Mouse (Mus musculus) lung, postnatal 4 days (tissue): Measurements from ENCODE around the gene Grk3.
A peak's percentile ranks its signal among the peaks of the same experiment; 100 is the strongest.

ENCODE experiments used
- DNase-seq, 2 experiments: peaks; one replicate each; pipeline ENCODE4 v3.0.0; 2021

The Grk3 gene

GRCm38 (mm10) chr5:113008496-113008895, 7.1 kb downstream of the Grk3 start:
- DNase-seq, result no peak

DNA sequence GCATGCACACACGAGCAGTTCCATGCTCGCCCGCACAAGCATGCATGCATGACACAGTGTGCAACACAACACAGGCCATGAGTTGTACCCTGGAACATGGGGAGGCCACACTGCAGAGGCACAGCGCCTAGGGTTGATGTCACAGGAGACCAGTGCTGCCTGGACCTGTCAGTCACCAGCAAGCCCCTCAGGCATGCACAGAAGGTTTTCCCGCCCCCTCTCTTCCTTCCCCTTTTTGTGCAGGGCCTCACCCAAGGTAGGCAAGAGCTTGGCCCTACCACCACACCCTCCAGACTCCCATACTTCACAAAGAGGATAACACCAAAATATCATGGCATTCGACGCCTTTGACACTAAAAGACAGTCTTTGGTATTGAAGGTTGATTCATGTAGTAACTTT, 8.6 kb downstream of the Grk3 start:
- no peak for DNase-seq

DNA sequence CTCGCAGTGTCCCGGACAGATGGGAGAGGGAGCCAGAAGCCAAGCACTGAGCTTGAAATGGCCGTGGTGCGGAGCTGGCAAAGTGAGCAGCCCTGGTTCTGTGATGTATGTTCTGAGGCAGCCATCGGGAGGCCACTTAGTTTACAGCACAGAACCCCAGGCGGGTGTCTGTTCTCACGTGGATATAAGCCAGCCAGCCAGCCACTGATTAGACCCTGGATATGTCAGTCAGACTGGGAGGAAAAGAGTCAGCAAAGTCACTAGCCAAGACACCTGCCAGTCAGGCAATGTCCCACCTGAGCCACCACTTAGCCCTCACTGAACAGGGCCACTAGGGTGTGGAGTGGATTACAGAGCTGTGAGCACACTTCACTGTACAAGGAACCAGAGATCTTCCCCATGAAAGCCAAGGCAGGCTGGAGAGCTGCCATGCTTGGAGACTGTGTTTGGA, 9.6 kb downstream of the Grk3 start:
- peak; percentile 36 to 72 for DNase-seq

- no peak for DNase-seq
These were observed 12.7 kb downstream of the Grk3 start for GRCm38 (mm10) chr5:113002821-113003380.

GRCm38 (mm10) chr5:112999227-112999626, 16.4 kb downstream of the Grk3 start:
- no peak for DNase-seq

DNA sequence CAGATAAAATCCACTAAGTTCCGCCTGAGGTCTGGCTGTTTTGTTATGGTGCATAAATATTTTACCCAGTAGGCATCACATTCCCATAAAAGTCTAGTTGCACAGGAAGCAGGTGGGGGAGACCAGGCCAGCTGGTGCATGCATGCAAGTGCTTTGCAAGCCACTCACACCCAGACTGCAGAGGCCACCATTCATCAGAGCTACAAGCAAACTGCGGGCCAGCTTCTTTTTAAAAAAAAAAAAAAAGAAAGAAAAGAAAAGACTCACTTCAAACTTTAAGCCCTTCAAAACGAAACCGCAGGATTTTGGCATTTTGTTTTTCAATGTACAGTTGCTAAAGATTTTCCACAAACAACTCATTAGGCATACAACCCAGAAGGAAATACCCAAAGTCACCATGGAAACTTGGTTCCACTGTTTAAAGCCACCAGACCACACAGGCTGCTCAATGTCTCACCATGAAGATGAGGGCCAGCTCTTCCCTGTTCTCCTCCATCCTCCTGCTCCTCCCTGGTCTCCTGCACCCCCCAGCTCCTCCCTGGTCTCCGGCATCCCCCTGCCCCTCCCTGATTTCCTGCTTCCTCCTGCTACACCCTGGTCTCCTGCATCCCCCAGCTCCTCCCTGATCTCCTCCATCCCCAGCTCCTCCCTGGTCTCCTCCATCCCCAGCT, 17.9 kb downstream of the Grk3 start:
- DNase-seq, result no peak

DNA sequence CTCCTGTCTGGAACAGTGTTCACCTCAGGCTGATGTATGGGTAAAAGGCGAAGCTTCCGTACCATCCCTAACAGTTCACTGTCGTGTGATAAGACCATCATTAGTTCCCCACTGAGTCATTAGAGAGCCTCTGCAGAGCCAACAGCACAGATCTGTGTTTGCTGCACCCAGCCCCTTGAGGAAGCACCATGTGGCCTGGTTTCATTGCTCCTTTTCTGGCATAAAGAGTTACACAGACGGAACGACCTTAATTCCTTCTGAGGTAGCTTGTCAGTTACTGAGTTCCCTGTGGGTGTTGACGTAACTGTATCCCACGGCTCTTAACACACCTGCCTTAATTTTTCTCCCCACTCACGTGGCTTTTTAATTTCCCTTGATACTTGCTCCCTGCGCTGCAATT, 24.3 kb downstream of the Grk3 start:
- no peak for DNase-seq

DNA sequence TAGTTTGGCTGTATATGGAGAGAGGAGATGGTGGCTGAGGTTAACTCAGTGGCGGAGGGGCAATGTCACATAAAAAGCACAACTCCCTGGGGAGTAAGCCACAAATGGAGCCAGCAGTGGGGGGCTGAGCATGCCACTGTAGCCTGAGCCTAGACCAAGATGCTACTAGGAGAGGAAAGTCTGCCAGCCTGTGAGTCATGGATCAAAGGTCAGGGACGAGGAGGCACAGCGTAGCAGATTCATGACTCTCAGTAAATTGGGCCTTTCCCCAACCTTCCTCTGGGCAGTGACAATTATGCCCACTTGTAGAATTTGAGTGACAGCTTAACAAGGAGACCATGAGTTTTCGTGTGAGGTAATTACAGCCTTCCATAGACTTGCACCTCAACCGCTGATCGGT, 33.7 kb downstream of the Grk3 start:
- no peak for DNase-seq

GRCm38 (mm10) chr5:112979710-112980109, 35.9 kb downstream of the Grk3 start:
- no peak for DNase-seq

- no peak for DNase-seq
These were observed 36.4 kb downstream of the Grk3 start for GRCm38 (mm10) chr5:112979195-112979594.

DNA sequence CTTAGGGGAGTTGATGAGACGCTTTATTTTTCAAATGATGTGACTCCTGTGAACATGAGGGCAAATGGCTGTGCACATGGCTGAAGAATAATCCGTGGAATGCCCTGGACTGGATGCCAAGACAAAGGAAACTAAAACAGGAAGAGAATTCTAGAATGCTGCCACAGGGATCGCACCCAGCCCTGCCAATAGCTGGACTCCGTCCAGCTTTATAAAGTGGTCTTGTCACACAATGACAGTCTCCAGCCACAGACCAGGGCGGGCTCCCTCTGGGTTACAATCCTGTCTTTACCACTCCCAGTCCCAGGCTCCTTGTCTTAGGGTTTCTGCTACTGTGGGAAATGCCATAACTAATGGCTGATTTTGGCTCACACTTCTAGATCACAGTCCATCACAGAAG, 38.5 kb downstream of the Grk3 start:
- DNase-seq, result peak; percentile 36 to 56

- DNase-seq, result no peak
These were observed 42.0 kb downstream of the Grk3 start for GRCm38 (mm10) chr5:112973596-112973995.

DNA sequence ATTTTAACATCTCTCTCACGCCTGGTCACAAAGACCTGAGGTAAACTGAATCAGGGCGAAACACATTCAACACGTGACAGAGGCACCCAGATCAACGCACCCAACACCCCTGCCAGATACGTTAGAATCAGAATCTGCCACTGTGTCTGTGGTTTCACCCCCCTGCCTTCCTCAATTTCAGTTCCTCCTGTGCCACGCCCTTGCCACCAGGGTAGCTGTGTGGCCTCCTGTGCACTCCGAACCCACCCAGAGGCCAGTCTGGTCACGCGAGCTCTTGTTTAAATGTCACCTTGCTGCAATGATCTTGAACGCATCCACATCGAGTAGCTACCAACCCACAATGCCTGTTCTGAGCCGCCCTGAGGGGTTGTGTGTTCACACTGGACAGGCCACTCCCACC, 43.3 kb downstream of the Grk3 start:
- DNase-seq, result peak; percentile 42 to 53

DNA sequence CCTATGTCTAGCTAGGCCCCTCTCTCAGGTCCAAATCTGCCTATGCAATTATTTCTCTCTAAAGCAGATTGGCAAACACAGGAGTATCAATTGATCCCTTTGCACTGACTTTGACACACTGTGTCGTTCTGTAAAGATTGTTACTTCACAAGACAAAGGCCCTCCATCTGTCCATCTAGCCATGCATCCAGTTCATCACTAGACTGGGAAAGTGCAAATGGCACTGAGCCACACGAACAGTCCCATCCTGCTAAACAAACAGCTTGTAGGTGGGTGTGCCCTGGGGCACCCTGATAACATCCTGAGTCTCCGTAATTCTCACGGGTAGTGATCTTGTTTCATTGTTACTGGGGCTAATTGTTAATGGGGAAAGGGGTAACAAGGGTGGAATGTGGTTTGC, 52.1 kb downstream of the Grk3 start:
- no peak for DNase-seq

DNA sequence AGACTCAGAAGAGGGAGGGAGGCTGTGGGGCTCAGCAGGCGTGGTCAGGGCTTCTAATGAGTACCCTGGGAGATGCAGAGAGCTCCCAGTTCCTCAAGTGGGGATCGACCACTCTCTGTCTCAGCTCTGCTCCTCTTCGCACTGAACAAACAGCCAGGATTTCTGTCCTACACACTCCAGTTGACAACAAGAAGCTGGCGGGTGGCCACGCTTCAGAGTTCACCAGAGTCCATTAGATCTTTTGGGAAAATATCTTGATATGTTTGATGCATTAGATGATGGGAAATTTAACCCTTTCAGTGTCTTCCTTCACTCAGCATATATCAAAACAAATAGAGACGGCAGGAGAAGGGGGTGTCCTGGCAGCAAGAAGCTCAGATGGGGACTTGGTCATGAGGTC, 53.4 kb downstream of the Grk3 start:
- no peak for DNase-seq

DNA sequence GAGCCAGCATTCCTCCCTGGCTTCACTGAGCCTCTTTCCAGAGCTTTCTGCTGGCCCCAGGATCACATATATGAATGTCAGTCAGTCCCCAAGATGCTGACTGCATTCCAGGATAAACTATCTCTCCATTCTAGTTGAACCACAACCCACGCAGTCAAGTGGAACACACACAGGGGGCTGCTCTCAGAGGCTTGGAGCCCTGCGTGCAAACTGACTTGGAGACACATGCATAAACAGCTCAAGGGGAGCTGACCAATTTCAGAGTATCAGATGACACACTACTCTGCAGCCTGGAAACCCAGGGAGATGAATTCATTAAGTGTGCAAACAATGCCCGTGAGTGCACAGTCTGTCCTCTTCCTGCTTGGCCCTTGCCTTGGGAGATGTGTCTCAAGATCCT, 54.7 kb downstream of the Grk3 start:
- DNase-seq, result no peak

DNA sequence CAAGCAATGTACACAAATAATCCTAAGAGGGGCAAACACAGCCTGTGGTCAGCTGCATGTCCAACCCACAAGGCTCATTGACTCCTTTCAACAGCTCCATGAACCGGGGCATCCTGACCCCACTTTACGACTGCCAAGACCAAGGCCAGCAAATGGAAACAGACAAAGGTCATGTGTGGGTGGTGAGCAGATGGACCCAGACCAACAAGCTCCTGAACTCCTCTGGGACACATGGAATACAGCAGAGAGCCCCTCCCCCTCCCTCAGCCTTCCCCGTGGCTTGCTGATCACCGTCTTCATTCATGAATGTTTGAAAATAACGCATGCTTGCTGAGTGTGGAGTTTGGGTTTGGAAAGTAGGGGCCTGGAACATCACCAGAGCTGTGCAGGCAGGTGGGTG, 57.3 kb downstream of the Grk3 start:
- DNase-seq, result no peak

DNA sequence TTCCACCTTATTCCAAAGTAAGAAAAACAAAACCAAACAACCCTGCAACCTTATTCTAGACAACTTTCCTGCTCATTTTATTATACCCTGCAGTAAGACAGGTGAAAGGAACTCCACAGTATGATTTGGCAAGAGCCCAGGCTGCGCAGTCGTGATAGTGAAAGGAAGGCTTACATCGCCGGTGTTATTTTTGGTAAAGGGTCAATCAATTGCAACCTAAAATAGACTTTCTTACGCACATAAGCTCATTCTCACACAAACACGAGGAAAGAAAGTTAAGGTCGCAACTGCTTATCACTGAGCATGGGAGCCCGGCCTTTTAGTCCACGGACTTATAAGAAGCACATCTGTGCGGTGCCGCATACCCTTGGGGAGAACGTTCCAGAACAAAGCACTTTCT, 58.8 kb downstream of the Grk3 start:
- DNase-seq, result no peak

DNA sequence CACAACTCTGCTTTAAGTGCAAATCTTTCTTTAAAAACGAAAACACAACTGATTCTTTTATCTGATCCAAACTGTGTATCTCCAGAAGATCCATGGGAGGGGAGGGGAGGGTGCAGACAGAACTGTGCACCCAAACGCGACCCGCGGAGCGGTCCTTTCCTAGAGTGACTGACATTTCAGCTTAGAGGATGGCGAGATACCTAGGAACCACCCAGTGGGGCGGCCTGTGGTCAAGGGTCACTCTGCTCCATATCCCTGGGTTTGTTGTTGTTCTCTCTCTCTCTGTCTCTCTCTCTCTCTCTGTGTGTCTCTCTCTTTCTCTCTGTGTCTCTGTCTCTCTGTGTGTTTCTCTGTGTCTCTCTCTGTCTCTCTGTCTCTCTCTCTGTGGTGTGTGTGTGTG, 59.2 kb downstream of the Grk3 start:
- DNase-seq, result no peak

DNA sequence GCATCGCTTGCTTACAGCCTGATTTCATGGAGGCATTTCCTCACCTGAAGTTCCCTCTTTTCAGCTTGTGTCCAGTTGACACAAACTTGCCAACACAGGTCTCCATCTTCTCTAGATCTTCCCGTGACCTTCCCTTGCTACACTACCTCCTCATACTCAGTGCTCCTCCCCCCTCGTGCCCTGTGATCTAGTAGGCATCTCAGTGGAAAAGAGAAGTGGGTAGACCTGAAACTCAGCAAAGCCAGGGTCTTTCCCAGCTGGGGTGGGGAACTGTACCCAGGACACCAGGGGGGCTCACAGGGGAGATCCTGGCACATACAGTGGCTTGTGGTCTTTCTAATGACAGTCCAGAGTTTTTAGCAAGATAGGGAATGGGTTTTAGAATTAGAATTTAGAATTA, 64.7 kb downstream of the Grk3 start:
- DNase-seq, result peak in 1 of 2 experiments; percentile 27

- DNase-seq, result no peak
These were observed 69.7 kb downstream of the Grk3 start for GRCm38 (mm10) chr5:112945925-112946324.

DNA sequence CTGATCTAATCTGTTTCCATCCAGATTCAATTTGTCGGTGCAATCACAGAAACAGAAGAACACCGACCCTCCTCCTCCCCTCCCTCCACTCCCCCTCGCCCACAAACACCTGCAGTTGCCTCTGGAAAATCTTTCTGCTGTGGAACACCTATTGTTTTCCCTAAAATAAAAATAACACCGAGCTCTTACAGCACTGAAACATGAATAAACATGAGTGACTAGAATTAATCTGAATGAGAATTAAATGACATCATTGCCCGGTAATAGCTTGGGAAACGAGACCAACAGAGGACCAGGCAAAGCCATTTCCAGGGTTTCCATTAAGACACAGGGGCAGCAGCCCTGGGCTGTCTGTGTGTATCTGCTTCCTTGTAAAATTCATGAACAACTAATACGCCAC, 73.3 kb downstream of the Grk3 start:
- DNase-seq, result no peak

DNA sequence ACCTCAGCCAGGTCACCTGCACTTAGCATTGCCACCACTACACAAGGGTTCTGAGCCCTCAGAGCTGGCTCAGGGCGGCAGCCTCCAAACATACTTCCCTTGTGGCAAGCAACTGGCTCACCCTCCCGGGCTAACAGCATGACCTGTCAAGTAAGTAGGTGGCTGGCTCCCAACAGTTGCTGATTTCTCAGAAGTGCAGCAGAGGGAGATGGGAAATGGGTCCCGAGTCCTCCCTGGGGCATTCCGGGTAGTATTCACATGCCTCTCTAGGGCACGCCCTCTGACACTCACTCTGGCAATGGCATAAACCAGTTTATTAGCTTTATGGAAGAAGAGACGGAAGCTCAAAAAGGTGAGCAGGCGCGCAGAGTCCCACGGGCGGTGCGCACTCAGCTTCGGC, 74.6 kb downstream of the Grk3 start:
- no peak for DNase-seq

GRCm38 (mm10) chr5:112936632-112937031, 79.0 kb downstream of the Grk3 start:
- no peak for DNase-seq

DNA sequence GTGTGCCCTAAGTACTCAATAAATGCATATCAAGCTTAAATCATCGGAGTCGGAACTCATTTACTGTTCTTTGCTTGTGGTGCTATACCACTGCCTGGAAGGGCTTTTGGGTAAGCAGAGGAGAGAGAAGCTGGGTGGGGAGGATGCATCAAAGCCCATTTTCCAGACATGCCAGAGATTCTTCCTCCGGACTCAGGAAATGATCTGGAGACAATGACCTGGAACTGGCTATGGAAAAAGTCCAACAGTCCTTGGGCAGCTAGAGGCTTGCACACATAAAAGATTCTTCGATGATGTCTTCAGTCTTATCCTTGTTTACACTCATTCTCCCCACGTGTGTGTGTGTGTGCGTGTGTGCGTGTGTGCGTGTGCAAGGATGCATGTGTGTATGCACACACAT, 80.2 kb downstream of the Grk3 start:
- peak in 1 of 2 experiments; percentile 19 for DNase-seq
